Mouse (Mus musculus) liver, embryonic 12.5 days (tissue): ENCODE measurements around the gene Hydin. TPM values are rescaled to one million over a fixed set of nuclear protein-coding genes. Genes with fewer than 3 reads are reported as not detected.
"Not testable (repeated sequence)": the region's sequence is repeated elsewhere in the genome, so short reads cannot be mapped to it uniquely, and the experiment has no call there.

Source experiments
- ATAC-seq: fragments of 200-750 bp; cut with Nextera tagmentation; 2 replicates; pipeline ENCODE4 v1.8.0; 2017; ENCODE audit warnings: moderate number of reproducible peaks, mild to moderate bottlenecking, moderate library complexity
- H3K27ac ChIP-seq: fragments of 300-500 bp; sonication (generic); 2 replicates; pipeline ENCODE4 v1.5.1; 2016; ENCODE audit warnings: mild to moderate bottlenecking
- H3K27me3 ChIP-seq: fragments of 300-500 bp; sonication (generic); replicated peaks from 2 replicates; pipeline ENCODE4 v1.6.1; 2016; ENCODE audit warnings: mild to moderate bottlenecking, moderate library complexity
- H3K36me3 ChIP-seq: fragments of 300-500 bp; sonication (generic); 2 replicates; pipeline ENCODE4 v1.6.1; 2016; ENCODE audit warnings: mild to moderate bottlenecking, moderate library complexity
- H3K4me1 ChIP-seq: fragments of 300-500 bp; sonication (generic); 2 replicates; pipeline ENCODE4 v1.6.1; 2016
- H3K4me2 ChIP-seq: fragments of 300-500 bp; sonication (generic); 2 replicates; pipeline ENCODE4 v1.6.1; 2016; ENCODE audit warnings: mild to moderate bottlenecking, moderate library complexity
- H3K4me3 ChIP-seq: fragments of 300-500 bp; sonication (generic); 2 replicates; pipeline ENCODE4 v1.5.1; 2016; ENCODE audit warnings: mild to moderate bottlenecking, moderate library complexity
- H3K9ac ChIP-seq: fragments of 300-500 bp; sonication (generic); 2 replicates; pipeline ENCODE4 v1.6.1; 2016; ENCODE audit warnings: mild to moderate bottlenecking, moderate library complexity
- H3K9me3 ChIP-seq: fragments of 300-500 bp; sonication (generic); replicated peaks from 2 replicates; pipeline ENCODE4 v1.6.1; 2016; ENCODE audit warnings: mild to moderate bottlenecking, moderate library complexity
- WGBS: fragments of 180-500 bp; shearing (Covaris S2); methylation state at CpG from one replicate; pipeline ENCODE4 v1.1.7; 2016; ENCODE audit not compliant: insufficient replicate concordance; 5-methylcytosine and 5-hydroxymethylcytosine counted together
- polyA plus RNA-seq: library from polyadenylated mRNA; unstranded; fragments of >200 nt; fragmentation: Nextera tagmentation; extraction: Ambion mirVana; gene quantifications from 2 replicates; pipeline ENCODE4 v1.2.1, GENCODE M21; 2016

Hydin gene
- polyA plus RNA-seq, 1 experiment from 2014 or later = 0.06 TPM

DNA sequence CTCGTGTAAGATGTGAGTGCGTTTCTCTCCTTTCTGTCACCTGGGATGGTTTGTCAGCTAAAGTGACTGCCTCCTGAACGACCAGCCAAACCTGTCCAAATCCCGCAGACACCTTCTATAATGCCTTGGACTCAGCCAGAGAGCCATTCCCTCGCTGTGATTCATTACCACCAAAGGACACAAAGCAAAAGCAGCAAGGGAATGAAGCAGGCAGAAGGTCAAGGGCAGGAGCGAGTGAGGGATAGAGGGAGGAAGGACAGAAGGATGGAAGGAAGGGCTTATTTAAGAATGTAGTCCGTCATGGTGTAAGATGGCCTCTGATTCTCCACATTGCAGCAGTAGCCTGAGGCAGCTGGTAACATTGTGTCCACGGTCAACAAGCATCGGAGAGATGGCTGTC, 229.5 kb downstream of the Hydin start:
- no peak overlapping the region for H3K9ac ChIP-seq
- no peak overlapping the region for H3K4me2 ChIP-seq
- no peaks in the 10 kb centered on the region for H3K27me3 ChIP-seq
- no peaks in the 10 kb centered on the region for H3K9me3 ChIP-seq
- H3K27ac ChIP-seq = no peak overlapping the region
- no peaks in the 10 kb centered on the region for H3K4me1 ChIP-seq
- no peak for ATAC-seq
- no peak overlapping the region for H3K4me3 ChIP-seq
- 62% methylated on average over 9 of the region's 9 CpGs for WGBS
- H3K36me3 ChIP-seq = no peaks in the 10 kb centered on the region

DNA sequence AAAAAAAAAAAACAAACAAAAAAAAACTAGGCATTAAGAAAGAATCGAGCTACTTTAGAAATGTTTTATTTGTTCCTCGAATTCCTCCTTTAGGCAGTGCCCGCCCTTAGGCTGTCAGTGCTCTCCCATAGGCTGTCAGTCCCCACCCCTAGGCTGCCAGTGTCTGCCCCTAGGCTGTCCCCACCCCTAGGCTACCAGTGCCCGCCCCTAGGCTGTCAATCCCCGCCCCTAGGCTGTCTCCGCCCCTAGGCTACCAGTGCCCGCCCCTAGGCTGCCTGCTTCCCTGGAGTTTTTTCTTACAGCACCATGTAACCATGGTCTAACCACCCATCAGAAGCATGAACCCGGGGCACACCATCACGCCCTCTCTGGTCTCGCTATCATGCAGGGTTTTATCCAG, 233.5 kb downstream of the Hydin start:
- H3K4me2 ChIP-seq = no peak overlapping the region
- H3K9ac ChIP-seq = no peak overlapping the region
- H3K27ac ChIP-seq = no peak overlapping the region
- H3K36me3 ChIP-seq = no peaks in the 10 kb centered on the region
- peak; percentile 96 for ATAC-seq
- peaks cover 11% of the 10 kb centered on the region for H3K4me1 ChIP-seq
- H3K27me3 ChIP-seq = peaks cover 3% of the 10 kb centered on the region; the same call in 1 of the 2 replicates
- 15% methylated on average over 10 of the region's 10 CpGs for WGBS
- no peaks in the 10 kb centered on the region for H3K9me3 ChIP-seq
- H3K4me3 ChIP-seq = no peak overlapping the region

DNA sequence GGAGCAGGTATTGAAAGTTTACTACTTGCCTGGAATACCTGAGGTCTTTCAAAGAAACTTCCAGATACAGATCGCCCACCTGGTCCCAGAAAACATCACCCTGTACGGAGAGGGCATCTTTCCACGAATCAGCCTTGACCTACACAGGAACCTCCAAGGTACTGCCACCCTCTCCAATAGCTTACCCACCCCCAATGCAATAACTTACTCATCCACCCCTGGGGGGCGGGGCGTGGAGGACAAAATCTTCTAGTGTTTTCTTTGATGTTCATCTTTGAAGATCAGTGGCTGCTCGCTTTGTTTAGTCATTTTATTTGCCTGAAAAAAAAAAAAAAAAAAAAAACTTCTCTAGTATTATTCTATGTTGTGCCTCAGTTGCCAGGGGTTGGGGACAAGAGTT, 233.9 kb downstream of the Hydin start:
- H3K27ac ChIP-seq = no peak overlapping the region
- ATAC-seq = no peak
- H3K36me3 ChIP-seq = no peaks in the 10 kb centered on the region
- peaks cover 3% of the 10 kb centered on the region; the same call in 1 of the 2 replicates for H3K27me3 ChIP-seq
- H3K4me3 ChIP-seq = no peak overlapping the region
- H3K4me1 ChIP-seq = peaks cover 11% of the 10 kb centered on the region
- no peaks in the 10 kb centered on the region for H3K9me3 ChIP-seq
- H3K9ac ChIP-seq = no peak overlapping the region
- H3K4me2 ChIP-seq = no peak overlapping the region
- WGBS = 60% methylated on average over 6 of the region's 6 CpGs

DNA sequence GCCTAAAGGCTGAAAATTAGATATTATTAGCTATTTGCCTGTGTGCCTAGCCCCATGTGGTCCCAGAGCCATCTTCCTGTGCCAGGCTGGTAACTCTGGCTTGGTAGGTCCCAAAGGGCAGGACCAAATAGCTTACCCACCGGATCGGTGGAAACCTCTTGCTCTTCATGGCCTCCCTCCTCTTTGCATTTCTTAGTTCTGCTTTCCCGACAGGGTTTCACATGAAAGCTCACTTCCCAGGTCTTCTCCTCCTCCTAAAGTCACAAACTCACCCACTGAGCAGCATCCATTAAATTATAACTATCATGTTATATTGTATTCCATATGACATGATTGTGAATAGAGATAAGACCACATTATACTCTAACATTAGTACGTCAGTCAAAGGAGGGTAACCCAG, 234.6 kb downstream of the Hydin start:
- H3K4me1 ChIP-seq = peaks cover 11% of the 10 kb centered on the region
- ATAC-seq = no peak
- peaks cover 3% of the 10 kb centered on the region; the same call in 1 of the 2 replicates for H3K27me3 ChIP-seq
- no peaks in the 10 kb centered on the region for H3K9me3 ChIP-seq
- H3K4me2 ChIP-seq = no peak overlapping the region
- no peak overlapping the region for H3K27ac ChIP-seq
- no peak overlapping the region for H3K9ac ChIP-seq
- no peaks in the 10 kb centered on the region for H3K36me3 ChIP-seq
- WGBS = 66% methylated on average over 4 of the region's 4 CpGs
- no peak overlapping the region for H3K4me3 ChIP-seq

DNA sequence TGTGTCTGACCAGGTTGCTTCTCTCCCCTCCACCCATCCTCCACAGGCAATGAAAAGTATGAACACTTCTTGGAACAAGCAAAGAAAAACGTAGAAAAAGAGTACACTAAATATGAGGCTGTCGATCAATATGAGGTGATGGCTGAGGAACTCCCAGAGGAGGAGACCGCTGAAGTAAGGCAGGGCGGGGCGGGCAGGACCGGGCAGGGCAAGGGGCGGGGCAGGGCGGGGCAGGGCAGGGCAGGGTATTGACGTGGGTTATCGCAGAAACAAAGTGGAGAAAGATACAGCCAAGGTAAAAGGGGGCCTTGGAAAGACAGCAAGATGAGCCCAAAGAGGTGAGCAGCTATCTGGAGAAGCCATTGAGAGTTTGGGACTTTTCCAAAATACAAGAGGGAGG, 236.1 kb downstream of the Hydin start:
- no peak overlapping the region for H3K9ac ChIP-seq
- no peaks in the 10 kb centered on the region for H3K36me3 ChIP-seq
- H3K4me1 ChIP-seq = peaks cover 11% of the 10 kb centered on the region
- no peak overlapping the region for H3K4me3 ChIP-seq
- H3K4me2 ChIP-seq = peak overlapping the region; percentile 38
- no peak overlapping the region for H3K27ac ChIP-seq
- WGBS = 15% methylated on average over 10 of the region's 10 CpGs
- ATAC-seq = peak; percentile 54; the same call in 1 of the 2 replicates
- H3K9me3 ChIP-seq = no peaks in the 10 kb centered on the region
- H3K27me3 ChIP-seq = peaks cover 3% of the 10 kb centered on the region; the same call in 1 of the 2 replicates

DNA sequence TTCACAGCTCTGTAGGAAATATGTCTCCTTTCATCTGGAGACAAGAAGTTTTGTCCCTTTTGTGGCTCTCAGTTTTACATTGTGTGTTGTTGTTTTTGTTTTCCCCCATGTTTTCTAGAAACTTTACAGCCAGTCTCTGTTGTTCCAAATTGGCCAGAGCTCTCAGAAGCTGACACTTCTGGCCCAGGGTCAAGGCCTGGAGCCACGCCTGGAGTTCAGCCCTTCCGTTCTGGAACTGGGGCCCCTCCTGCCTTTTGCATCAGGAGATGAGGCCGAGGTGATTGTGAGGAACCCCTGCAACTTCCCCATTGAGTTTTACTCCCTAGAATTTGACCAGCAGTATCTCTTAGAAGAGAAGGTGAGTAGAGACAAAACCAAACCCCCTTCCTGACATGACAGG, 242.0 kb downstream of the Hydin start:
- Histone ChIP-seq H3K4me1 (no peaks in the 10 kb centered on the region), H3K9ac (no peak overlapping the region), H3K4me3 (no peak overlapping the region), H3K27ac (no peak overlapping the region), H3K36me3 (no peaks in the 10 kb centered on the region), H3K4me2 (no peak overlapping the region), H3K27me3 (no peaks in the 10 kb centered on the region), H3K9me3 (no peaks in the 10 kb centered on the region)
- no peak for ATAC-seq
- 43% methylated on average over 3 of the region's 3 CpGs for WGBS

DNA sequence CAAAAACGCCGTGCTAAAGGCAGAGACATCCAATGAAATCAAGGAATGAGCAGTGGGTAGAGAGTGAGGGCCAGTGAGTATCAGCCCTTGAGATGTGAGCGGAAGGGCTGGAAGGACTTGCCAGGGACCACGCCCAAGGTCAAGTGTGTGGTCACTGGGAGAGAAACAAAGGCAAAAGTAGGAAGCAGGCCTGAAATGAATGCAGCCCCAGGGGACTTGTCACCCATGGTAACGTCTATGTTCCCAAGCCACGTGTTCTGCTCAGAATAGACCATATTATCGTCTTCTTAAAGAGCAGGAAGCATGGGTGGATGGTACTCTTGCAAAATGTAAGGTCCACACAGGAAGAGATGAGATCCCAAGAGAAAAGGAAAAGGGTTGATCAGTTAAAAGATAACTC, 253.0 kb downstream of the Hydin start:
- no peaks in the 10 kb centered on the region for H3K27me3 ChIP-seq
- no peak overlapping the region for H3K27ac ChIP-seq
- WGBS = 59% methylated on average over 7 of the region's 7 CpGs
- H3K4me1 ChIP-seq = no peaks in the 10 kb centered on the region
- H3K36me3 ChIP-seq = no peaks in the 10 kb centered on the region
- H3K4me2 ChIP-seq = no peak overlapping the region
- no peaks in the 10 kb centered on the region for H3K9me3 ChIP-seq
- no peak for ATAC-seq
- no peak overlapping the region for H3K9ac ChIP-seq
- no peak overlapping the region for H3K4me3 ChIP-seq

DNA sequence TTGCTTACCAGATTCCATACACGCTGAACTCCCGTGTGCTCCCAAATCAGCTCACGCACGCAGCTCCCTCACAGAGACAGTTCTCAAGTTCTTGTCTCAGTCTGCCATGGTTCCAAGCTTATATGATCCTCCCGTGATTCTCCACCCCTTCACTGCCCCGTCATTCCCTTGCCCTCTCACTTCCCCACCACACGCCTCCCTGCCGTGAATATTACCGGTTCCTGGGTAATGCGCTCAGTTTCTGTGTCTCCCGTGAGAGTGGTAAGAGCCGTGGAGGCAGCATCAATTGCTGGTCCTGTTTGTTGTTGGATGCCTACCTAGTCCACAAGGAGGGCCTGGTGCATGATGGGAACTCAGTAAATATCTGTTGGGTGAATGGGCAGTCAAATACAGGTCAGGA, 255.1 kb downstream of the Hydin start:
- no peak overlapping the region for H3K4me2 ChIP-seq
- no peak overlapping the region for H3K27ac ChIP-seq
- no peak for ATAC-seq
- no peaks in the 10 kb centered on the region for H3K27me3 ChIP-seq
- 83% methylated on average over 12 of the region's 12 CpGs for WGBS
- no peak overlapping the region for H3K4me3 ChIP-seq
- no peaks in the 10 kb centered on the region for H3K36me3 ChIP-seq
- H3K9ac ChIP-seq = no peak overlapping the region
- H3K4me1 ChIP-seq = no peaks in the 10 kb centered on the region
- H3K9me3 ChIP-seq = no peaks in the 10 kb centered on the region

DNA sequence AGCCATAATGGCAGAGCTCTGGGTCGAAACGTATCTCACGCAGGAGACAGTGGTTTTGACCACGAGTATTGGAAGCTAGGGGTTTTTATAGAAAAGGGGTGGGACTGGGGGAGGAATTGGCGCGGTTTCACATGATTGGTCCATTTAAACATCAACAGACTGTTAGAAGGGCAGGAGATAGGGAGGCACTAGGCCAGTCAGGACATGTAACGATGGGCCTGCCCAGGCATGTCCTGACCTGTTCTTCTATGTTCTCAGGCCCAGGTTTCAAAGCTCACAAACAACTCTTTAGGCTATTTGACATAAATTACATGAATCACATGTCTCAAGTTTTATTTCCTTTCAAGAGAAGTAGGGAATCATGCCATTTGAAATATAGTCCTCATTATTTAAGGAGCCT, 255.7 kb downstream of the Hydin start:
- H3K27me3 ChIP-seq, H3K4me3 ChIP-seq, H3K4me1 ChIP-seq, H3K9me3 ChIP-seq, ATAC-seq, H3K4me2 ChIP-seq, H3K27ac ChIP-seq, H3K9ac ChIP-seq, H3K36me3 ChIP-seq: not testable (repeated sequence)
- 72% methylated on average over 7 of the region's 7 CpGs for WGBS

DNA sequence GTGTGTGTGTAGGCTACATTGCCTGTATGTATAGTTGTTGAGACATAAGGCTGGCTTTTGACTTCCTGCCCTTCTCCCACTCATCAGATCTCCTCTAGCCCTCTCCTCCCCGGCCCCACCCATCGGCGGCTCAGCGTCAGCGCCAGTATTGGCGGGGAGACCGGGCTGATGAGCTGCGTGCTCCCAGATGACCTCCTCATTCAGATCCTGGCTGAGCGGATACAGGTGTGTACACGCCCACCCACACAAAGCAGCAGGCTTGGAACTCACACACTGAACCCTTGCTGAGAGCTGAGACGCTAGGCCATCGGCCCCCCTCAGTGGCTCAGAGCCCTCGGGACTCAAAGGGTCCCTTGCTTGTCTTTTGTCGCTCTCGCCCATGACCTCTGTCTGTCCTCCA, 256.2 kb downstream of the Hydin start:
- Histone ChIP-seq H3K4me2 (no peak overlapping the region), H3K9me3 (no peaks in the 10 kb centered on the region), H3K4me3 (no peak overlapping the region), H3K27ac (no peak overlapping the region), H3K27me3 (no peaks in the 10 kb centered on the region), H3K36me3 (no peaks in the 10 kb centered on the region), H3K9ac (no peak overlapping the region), H3K4me1 (no peaks in the 10 kb centered on the region)
- WGBS = 61% methylated on average over 15 of the region's 15 CpGs
- ATAC-seq = no peak

DNA sequence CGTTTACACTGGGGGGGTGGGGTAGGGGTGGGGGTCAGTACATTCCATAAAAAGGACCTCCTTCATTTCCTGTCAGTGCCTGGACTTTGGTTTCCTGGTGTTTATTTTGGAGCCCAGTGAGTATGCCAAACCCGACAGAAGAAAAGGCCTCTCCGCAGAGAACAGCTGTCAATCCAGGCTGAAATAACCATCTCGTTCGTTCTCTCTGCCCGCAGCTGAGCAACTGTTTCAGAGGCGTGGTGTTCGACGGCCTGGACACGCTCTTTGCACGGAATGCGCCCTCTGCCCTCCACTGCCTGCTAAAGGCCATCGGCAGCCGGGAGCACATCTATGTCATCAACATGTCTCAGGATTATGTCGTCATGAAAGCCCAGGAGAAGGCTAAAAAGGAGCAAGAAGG, 258.5 kb downstream of the Hydin start:
- no peaks in the 10 kb centered on the region for H3K27me3 ChIP-seq
- H3K9ac ChIP-seq = no peak overlapping the region
- no peaks in the 10 kb centered on the region for H3K4me1 ChIP-seq
- WGBS = 52% methylated on average over 15 of the region's 15 CpGs
- no peak for ATAC-seq
- no peaks in the 10 kb centered on the region for H3K36me3 ChIP-seq
- H3K4me3 ChIP-seq = no peak overlapping the region
- H3K4me2 ChIP-seq = no peak overlapping the region
- no peak overlapping the region for H3K27ac ChIP-seq
- no peaks in the 10 kb centered on the region for H3K9me3 ChIP-seq

DNA sequence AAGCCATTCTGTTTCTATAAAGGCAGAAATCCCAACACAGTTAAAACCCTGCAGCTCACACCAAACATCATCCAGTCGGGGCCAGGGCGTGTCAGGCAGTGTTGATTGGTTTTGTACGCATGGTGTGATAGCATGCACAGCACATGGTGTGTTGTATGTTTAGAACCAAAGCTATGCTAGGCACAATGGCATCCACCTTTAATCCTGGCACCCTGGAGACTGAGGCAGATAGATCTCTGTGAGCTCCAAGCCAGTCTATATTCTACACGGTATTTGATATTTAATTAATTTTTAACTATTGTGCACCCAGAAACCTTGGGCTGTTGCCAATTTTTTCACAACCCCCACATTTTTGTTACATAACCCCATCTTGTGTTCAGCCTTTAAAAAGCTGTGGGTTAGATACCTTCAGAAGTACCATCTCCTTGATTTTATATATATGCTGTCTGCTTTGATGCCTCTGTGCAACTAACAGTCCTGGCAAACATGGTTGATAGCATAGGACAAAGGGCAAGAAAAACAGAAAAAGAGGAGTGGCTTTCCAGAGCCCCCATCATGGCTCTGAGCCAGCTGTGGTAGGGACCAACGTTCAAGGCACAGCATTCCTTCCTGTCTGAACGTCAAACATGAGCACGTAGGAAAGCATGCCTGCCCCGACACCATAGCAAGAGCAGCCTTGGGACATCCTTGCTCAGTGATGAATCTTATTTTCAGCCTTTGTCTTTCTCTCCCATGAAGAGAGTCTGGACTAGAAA, 263.4 kb downstream of the Hydin start:
- no peaks in the 10 kb centered on the region for H3K36me3 ChIP-seq
- no peak overlapping the region for H3K4me3 ChIP-seq
- H3K9me3 ChIP-seq = no peaks in the 10 kb centered on the region
- WGBS = 48% methylated on average over 8 of the region's 8 CpGs
- H3K4me2 ChIP-seq = no peak overlapping the region
- peak; percentile 40; the same call in 1 of the 2 replicates for ATAC-seq
- no peak overlapping the region for H3K9ac ChIP-seq
- no peaks in the 10 kb centered on the region for H3K27me3 ChIP-seq
- no peaks in the 10 kb centered on the region for H3K4me1 ChIP-seq
- no peak overlapping the region for H3K27ac ChIP-seq

DNA sequence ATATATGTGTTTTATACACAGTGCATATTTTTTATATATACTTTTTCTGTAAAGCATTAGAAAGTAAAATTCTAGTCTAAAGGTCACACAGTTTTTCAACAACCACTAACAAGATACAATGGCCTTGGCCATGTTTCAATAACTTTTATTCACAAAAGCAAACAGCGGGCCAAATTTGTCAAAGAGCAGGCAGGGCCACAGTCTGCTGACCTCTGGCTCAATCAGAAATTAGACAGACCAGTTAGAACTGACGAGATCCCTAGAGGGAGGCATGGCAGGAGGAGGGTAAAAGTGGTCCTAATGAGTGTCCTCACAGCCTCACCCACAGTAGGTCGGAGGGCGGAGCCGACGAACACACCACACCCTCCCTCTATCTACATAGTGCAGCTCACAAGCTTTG, 267.0 kb downstream of the Hydin start:
- Histone ChIP-seq H3K27me3 (no peaks in the 10 kb centered on the region), H3K27ac (no peak overlapping the region), H3K4me3 (no peak overlapping the region), H3K9me3 (no peaks in the 10 kb centered on the region), H3K4me1 (no peaks in the 10 kb centered on the region), H3K4me2 (no peak overlapping the region), H3K36me3 (no peaks in the 10 kb centered on the region), H3K9ac (no peak overlapping the region)
- 61% methylated on average over 6 of the region's 6 CpGs for WGBS
- no peak for ATAC-seq
